Mouse (Mus musculus) heart, adult 2 months (tissue): Measurements from ENCODE around the gene Mocs2.

ENCODE experiments used
- CTCF ChIP-seq: fragments of 200-600 bp; IDR thresholded peaks from 2 replicates; pipeline ENCODE4 v1.8.1; 2022; ENCODE audit warnings: antibody characterized with exemption, mild to moderate bottlenecking, moderate library complexity
- POLR2A ChIP-seq: fragments of 200-500 bp; IDR thresholded peaks from 2 replicates; pipeline ENCODE4 v1.6.1; 2011; ENCODE audit warnings: mild to moderate bottlenecking, low read depth, low read length, control low read depth; ENCODE audit not compliant: insufficient read depth

DNA sequence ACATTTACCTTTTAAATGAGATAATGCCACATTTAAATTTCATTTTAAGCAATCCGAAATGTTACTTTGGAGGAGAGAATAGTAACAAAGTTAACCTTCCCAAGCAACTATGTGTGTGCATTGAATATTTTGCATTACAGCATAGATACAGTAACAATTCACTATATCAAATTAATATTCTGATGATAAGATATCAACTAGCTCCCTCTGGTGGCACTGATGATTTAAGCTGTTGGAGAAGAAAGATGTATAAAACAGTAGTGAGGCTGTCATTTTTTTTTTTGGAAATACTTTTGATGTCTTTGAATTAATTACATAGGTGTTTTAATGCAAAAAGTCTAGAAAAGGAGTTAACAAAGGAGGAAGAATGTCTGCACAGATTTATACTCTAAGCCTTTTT lies 26.5 kb upstream of the Mocs2 start:
- TF ChIP-seq POLR2A, result no peak
- TF ChIP-seq CTCF, result peak; percentile 71
